Mouse (Mus musculus) 3T3-L1 (cell line): ENCODE results near the gene Ifitm1.
"Not testable (repeated sequence)": the region's sequence is repeated elsewhere in the genome, so short reads cannot be mapped to it uniquely, and the experiment has no call there.

Experiments used
- DNase-seq: peaks from one replicate; pipeline ENCODE4 v3.0.0-alpha.2; 2015; ENCODE audit warnings: low read depth, low spot score

The Ifitm1 gene

GRCm38 (mm10) chr7:141011238-141011770 lies 44.3 kb downstream of the Ifitm1 start:
- no peak for DNase-seq

DNA sequence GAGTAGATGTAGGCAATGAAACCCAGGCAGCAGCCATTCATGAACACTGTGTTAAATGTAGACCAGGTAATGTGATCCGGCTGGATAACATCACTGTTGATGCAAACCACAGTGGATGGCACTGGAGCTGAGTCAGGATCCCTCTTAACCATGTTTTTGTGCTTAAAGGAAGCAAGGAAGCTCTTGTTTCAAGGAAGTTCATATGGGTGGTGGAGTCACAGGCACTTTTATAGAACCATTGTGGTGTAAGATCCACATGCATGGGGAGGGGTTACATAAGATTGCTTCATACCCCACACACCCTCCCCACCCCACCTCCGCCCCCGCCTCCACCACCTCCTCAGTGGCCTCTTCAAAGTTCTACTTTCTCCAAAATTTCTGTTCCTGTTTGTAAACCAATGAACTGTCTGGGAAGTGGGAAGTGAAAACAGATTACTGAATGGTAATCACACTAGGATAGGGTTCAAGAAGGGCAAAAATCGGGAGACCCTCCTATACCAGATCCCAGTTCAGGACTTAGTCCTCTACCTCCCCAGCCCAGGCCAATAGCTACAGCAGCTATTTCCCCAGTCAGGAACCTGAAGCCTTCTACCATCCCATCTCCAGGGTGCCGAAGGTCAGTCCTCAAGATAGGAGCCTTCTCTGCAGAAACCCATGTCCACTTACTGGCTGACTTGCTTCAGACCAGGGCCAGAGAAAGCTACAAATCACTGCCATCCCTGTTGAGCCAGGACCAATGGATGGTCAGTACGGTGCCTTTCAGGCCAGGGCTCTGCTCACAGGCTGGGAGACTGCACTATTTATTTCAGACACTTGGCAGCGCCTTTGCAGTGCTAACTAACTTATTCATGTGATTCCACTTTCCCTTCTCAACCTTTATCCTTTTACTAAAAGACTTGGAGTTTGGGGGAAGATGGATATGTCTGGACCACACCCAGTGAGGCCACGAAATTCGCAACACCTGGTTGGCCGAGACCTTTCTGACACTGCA lies 50.0 kb downstream of the Ifitm1 start:
- DNase-seq, result peak; percentile 34

- not testable (repeated sequence) for DNase-seq
These were observed 50.8 kb downstream of the Ifitm1 start, which contains the start of gene Ifitm6 for GRCm38 (mm10) chr7:141017824-141018223. Ifitm6 (minus strand) TSS chr7:141017924.

DNA sequence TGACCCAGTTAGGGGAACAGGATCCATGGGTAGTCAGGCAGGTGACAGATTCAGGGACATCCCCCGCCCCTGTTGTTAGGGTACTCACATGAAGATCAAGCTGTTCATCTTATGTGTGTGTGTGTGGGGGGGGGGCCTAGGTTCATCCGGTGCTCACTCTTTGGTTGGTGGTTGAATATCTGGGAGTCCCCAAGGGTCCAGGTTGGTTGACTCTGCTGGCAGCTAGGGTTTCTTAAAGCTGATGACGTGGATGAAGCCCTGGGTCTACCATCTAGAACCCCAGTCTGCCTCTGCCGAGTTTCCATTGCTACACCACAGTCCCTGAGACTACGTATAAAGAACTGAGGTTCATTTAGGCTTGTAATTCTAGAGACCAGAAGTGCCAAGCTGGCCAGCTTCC lies 52.0 kb downstream of the Ifitm1 start:
- no peak for DNase-seq
